Mouse (Mus musculus): ENCODE results near the gene Igfn1. TPM values are rescaled to one million over a fixed set of nuclear protein-coding genes. Genes with fewer than 3 reads are reported as not detected.
A peak's percentile ranks its signal among the peaks of the same experiment; 100 is the strongest.

Igfn1 gene
- total RNA-seq, 2 experiments from 2014 or later = 0.41 to 0.73 TPM

- no peak for DNase-seq (ENCODE audit: extremely low spot score in 1 of 2, low spot score in 2 of 2)
Observed at GRCm38 (mm10) chr1:136014796-136015502, 8.8 kb upstream of the Igfn1 start.

GRCm38 (mm10) chr1:136013513-136013912 lies 7.4 kb upstream of the Igfn1 start:
- DNase-seq (ENCODE audit: extremely low spot score in 1 of 2, low spot score in 2 of 2) = no peak
- intact Hi-C loops (cut with DNase I) = no loop called here

More at GRCm38 (mm10) chr1:136014796-136015502, 8.8 kb upstream of the Igfn1 start:
- intact Hi-C loops (cut with DNase I) = loop anchor here (5.0 kb wide), 1 partner anchor 58 kb away; no protein-coding TSS in a partner anchor

DNA sequence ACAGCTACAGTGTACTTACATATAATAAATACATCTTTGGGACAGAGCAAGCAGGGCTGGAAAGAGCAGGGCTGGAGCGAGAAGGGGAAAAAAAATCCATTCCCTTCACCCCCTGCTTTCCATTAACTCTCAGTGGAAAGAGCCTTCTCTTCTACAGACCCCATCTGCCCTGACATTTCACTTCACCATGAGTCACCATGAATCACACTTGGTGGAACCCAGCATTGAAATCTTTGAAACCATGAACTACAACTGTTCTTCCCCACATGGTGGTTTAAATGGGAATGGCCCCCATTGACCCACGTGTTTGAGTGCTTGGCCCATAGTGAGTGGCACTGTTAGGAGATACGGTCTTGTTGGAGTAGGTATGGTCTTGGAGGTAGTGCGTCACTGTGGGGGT lies 4.1 kb upstream of the Igfn1 start:
- no peak for DNase-seq (ENCODE audit: extremely low spot score in 1 of 2, low spot score in 2 of 2)
- intact Hi-C loops (cut with DNase I) = no loop called here

GRCm38 (mm10) chr1:136008159-136008533 lies 2.0 kb upstream of the Igfn1 start:
- intact Hi-C loops (cut with DNase I) = no loop called here
- no peak for DNase-seq (ENCODE audit: extremely low spot score in 1 of 2, low spot score in 2 of 2)

DNA sequence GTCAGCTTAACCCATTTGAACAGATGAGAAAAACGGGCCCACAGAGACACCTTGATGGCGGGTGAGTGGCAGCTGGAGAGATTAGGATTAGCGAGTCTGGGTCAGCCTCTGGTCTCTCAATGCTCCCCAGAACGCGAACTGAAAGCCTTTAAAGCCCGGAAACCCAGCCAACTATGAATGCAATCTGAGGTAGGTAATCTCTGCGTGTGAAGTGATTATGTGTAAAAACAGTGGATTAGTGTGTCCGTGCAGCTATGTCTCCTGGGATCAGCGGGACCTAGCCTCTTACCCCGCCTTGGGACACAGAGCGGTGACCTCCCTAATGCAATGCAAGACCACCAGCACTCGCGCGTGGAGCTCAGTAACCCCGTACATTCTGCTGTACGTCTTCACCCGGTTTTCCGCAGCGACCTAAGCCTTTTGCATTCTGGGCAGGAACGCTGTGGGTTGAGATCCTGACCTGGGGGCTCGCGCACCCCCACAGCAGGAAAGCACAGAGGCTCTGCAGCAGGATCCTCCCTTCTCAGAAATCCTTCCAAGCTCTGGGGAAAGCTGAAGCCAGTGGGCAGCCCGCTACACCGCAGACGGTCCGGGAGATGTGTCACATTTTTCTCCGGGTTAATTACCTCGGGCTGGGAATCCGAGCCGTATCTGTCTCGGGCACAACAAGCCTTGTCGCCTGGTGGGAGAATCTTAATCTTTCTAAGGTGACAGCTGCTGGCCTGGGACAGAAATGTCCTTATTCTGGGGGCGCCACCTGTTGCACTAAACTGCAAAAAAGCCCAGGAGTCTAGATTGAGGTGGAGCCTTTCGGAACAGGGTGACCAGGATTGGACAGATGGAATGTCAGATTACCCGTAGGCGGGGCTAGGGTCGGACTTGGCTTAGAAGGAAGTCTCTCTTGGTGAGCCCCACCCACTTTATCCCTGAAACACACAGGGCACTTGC lies 1.3 kb upstream of the Igfn1 start, which contains the start of gene Tmem9:
Gene Tmem9, plus strand, starts transcription at position 940 of the 948 bp plus-strand sequence.
- peak; percentile 51 to 79 for DNase-seq (ENCODE audit: extremely low spot score in 1 of 2, low spot score in 2 of 2)
- intact Hi-C loops (cut with DNase I) = no loop called here

GRCm38 (mm10) chr1:136001438-136001837 lies 4.7 kb downstream of the Igfn1 start:
- intact Hi-C loops (cut with DNase I) = no loop called here
- no peak for DNase-seq (ENCODE audit: extremely low spot score in 1 of 2, low spot score in 2 of 2)

- DNase-seq (ENCODE audit: extremely low spot score in 1 of 2, low spot score in 2 of 2) = no peak
- intact Hi-C loops (cut with DNase I) = no loop called here
Observed at GRCm38 (mm10) chr1:135999720-136000287, 6.3 kb downstream of the Igfn1 start.

GRCm38 (mm10) chr1:135997537-135997936 lies 8.6 kb downstream of the Igfn1 start:
- DNase-seq (ENCODE audit: extremely low spot score in 1 of 2, low spot score in 2 of 2) = no peak
- intact Hi-C loops (cut with DNase I) = no loop called here

GRCm38 (mm10) chr1:135993470-135993869 lies 12.7 kb downstream of the Igfn1 start:
- intact Hi-C loops (cut with DNase I) = no loop called here
- DNase-seq (ENCODE audit: extremely low spot score in 1 of 2, low spot score in 2 of 2) = no peak

DNA sequence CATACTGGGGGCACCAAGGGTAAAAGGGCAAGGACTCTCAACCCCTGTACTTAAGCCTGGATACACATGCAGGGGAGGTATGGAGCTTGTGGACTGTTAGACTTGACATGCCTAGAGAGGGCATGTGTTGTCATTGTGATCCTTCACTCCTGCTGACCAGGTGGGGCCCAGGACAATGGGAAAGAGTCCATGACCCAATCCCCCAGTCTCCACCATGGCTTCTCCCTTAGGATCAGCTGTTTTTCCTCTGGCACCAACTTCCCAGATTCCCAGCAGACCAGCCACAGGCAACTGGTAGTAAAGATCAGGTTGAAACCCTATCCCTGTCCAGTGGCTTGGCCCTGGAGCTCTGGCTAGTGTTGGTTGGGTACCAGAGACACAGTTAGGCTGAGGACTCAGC lies 16.3 kb downstream of the Igfn1 start:
- DNase-seq (ENCODE audit: extremely low spot score in 1 of 2, low spot score in 2 of 2) = no peak
- intact Hi-C loops (cut with DNase I) = no loop called here

DNA sequence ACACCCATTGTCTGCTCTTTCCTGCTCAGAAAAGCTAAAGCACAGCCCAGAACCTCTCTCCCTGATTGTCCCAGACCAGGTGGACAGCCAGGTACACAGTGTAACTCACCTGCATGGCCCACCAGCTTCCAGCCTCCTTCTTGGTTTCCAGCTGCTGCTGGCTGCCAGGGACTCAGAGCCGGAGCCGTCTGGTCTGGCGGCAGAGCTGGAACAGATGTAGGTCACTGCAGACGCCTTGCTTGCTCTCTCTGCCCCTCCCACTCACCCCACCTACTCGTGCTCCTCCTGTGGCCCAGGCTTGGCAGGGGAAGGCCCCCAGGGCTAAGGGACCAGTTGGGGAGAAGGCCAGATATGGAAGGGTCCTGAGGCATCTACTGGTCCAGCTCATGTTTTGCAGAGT lies 22.0 kb downstream of the Igfn1 start:
- intact Hi-C loops (cut with DNase I) = no loop called here

DNA sequence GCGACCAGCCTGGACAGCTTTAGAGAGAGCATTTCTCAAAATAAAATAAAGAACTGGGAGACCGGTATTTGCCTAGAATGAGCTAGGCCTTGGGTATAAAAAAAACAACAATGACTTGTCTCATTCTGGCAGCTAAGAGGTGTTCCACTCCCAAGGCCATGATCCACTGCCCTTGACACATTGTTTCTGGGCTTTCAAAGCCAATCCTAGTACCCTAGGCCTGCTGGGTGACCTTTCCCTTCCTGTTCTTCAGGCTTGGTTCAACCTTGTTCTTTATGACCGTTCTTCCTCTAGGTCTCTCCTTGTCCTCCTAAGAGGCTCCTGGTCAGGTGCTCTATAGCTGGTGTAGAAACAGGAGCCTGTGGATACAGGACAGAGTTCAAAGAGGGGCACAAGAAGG lies 33.6 kb downstream of the Igfn1 start:
- intact Hi-C loops (cut with DNase I) = no loop called here
- DNase-seq (ENCODE audit: extremely low spot score in 1 of 2, low spot score in 2 of 2) = no peak

More for the DNA sequence above, 22.0 kb downstream of the Igfn1 start:
- DNase-seq (ENCODE audit: extremely low spot score in 1 of 2, low spot score in 2 of 2) = no peak

DNA sequence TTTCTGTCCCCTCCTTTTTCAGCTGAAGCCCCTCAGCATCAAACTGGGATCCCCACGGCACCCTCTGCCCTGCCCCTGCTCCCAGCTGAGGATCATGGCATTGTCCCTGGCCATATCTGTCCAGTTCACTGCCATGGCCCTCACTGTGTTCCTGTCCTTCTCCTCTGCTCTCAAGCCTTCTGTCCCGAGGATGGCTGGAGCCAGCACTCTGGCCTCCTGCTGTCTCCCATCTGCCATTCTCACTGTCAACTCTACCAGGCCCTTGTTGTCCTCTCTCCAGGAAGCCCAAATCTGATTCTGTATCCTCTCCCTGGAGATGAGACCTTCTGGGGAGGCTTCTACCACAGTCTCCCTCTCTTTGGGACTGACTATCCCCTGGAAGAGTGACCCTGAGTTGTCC lies 35.7 kb downstream of the Igfn1 start:
- intact Hi-C loops (cut with DNase I) = no loop called here
- no peak for DNase-seq (ENCODE audit: extremely low spot score in 1 of 2, low spot score in 2 of 2)

- intact Hi-C loops (cut with DNase I) = no loop called here
- DNase-seq (ENCODE audit: extremely low spot score in 1 of 2, low spot score in 2 of 2) = no peak
Observed at GRCm38 (mm10) chr1:135967739-135968138, 38.4 kb downstream of the Igfn1 start.

DNA sequence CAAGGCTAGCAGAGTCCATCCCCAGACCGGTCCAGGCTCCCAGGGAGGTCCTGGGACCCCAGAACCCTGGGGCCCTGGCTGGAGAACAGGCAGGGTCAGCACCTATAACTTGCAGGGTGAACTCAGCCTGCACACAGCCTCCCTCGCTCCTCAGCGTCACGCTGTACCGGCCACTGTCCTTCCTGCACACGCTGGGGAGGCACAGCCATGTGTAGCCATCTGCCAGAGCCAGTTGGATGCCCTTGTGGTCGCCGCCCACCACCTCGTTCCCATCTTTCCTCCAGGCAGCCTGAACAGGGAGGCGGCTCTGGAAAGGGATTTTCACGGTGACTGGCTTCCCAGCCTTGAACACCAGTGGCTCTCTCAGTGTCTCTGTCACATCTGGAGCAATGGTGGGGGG lies 41.6 kb downstream of the Igfn1 start:
- DNase-seq (ENCODE audit: extremely low spot score in 1 of 2, low spot score in 2 of 2) = no peak
- intact Hi-C loops (cut with DNase I) = no loop called here

DNA sequence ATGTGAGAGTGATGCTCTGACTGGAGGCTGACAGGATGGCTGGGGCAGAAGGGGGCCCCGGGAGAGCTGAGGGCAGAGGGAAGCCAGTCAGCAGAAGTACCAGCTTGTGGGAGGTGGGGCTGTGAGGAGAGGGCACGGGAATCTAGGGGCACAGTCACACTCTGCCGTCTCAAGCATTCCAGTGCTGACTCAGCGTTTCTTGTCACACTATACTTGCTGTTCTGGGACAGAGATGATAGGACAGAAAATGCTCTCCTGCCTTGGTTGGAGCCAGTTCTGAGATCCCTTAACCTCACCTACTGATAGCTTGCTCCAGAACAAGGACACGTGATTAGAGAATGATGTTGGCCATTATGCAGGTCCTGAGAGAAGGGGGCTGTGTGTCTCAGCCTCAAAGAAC lies 43.0 kb downstream of the Igfn1 start:
- intact Hi-C loops (cut with DNase I) = no loop called here
- no peak for DNase-seq (ENCODE audit: extremely low spot score in 1 of 2, low spot score in 2 of 2)

DNA sequence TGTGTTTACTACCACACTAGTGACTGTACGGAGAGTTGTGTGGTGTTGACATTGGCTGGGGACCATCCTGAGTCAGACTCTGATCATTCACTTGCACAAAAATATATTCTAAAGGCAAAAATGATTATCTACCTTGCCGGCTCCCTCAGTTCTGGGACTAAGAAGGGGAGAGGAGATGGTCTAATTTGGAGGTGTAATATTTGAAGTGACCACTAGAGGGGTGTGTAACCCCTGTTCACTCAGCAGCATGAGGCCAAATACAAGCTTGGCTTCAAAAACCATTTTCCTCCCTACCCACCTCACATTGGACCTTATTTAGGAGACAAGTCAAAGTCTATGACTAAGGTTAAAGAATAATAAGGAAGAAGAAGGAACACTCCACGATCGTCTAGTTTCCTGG lies 47.7 kb downstream of the Igfn1 start:
- DNase-seq (ENCODE audit: extremely low spot score in 1 of 2, low spot score in 2 of 2) = peak in 1 of 2 experiments; percentile 40
- intact Hi-C loops (cut with DNase I) = loop anchor here (5.0 kb wide), 1 partner anchor 59 kb away; no protein-coding TSS in a partner anchor

GRCm38 (mm10) chr1:135948871-135949270 lies 57.3 kb downstream of the Igfn1 start:
- intact Hi-C loops (cut with DNase I) = loop anchor here (10.0 kb wide), 2 partner anchors 194 to 224 kb away; partner anchors contain the start of gene Csrp1

GRCm38 (mm10) chr1:135946247-135946646 lies 59.9 kb downstream of the Igfn1 start:
- peak in 1 of 2 experiments; percentile 20 for DNase-seq (ENCODE audit: extremely low spot score in 1 of 2, low spot score in 2 of 2)
- intact Hi-C loops (cut with DNase I) = loop anchor here (10.0 kb wide), 2 partner anchors 191 to 221 kb away; partner anchors contain the start of gene Csrp1

More at GRCm38 (mm10) chr1:135948871-135949270, 57.3 kb downstream of the Igfn1 start:
- no peak for DNase-seq (ENCODE audit: extremely low spot score in 1 of 2, low spot score in 2 of 2)

Data from left cerebral cortex, postnatal 10 days (tissue).